Comparison of ENCODE assay signal across 20 mouse cellular contexts in genomic region chr13:40852791-40853190, GRCm38 (mm10). TPM values are rescaled to one million over a fixed set of nuclear protein-coding genes. Genes with fewer than 3 reads are reported as not detected.
DNase-seq lines count a peak whose midpoint lies in the region; TF ChIP-seq lines count a peak whose summit lies in the region.
"Had no signal": no experiment of that assay in that cellular context is flagged by ENCODE, and none has a peak within 500 bp of the region (broad histone marks: within the 10 kb centered on the region; RNA-seq: fewer than 3 reads in every experiment).

No protein-coding gene starts in this region.

- TF ChIP-seq EP300 in ES-Bruce4 (IDR thresholded peaks at IDR 0.05; ENCODE audit: insufficient read depth, low read depth, low read length): no peak

- peak overlapping the region; percentile 84 for H3K27ac ChIP-seq in ES-Bruce4 (ENCODE audit: insufficient read depth, low read length)
- H3K27ac ChIP-seq: embryonic facial prominence, embryonic 10.5 days; embryonic facial prominence, embryonic 12.5 days; forebrain, embryonic 13.5 days; forebrain, embryonic 15.5 days had no signal

- DNase-seq in kidney, adult 11 months: peak; percentile 45
- no peak for DNase-seq in kidney, postnatal 10 days
- peak; percentile 73 for DNase-seq in kidney, adult 9 months
- no peak for DNase-seq in kidney, adult 18-20 months
- DNase-seq in lung, postnatal 25 days (ENCODE audit: low spot score): no peak
- DNase-seq: adrenal gland, adult 2 months; adrenal gland, postnatal 10 days; adrenal gland, postnatal 25 days; cerebellum, adult 11 months; cerebellum, adult 18-20 months; cerebellum, adult 8-10 months; cerebellum, adult 9-11 months; cerebellum, postnatal 14 days; cerebellum, postnatal 36 days; forebrain, postnatal 0 days had no signal

- no peak for TF ChIP-seq POLR2A in ES-Bruce4 (IDR thresholded peaks at IDR 0.05; ENCODE audit: insufficient read depth, low read length)

- H3K36me3 ChIP-seq in ES-Bruce4 (ENCODE audit: control insufficient read depth, insufficient read depth, low read length, poor library complexity, severe bottlenecking): no peaks in the 10 kb centered on the region
- H3K36me3 ChIP-seq: embryonic facial prominence, embryonic 10.5 days; embryonic facial prominence, embryonic 12.5 days; forebrain, embryonic 15.5 days had no signal

- peaks cover 5% of the 10 kb centered on the region for H3K4me1 ChIP-seq in ES-Bruce4 (ENCODE audit: control insufficient read depth, insufficient read depth, low read length)
- H3K4me1 ChIP-seq: embryonic facial prominence, embryonic 12.5 days had no signal

- H3K4me3 ChIP-seq in ES-Bruce4 (ENCODE audit: low read depth, low read length): no peak overlapping the region
- H3K4me3 ChIP-seq: embryonic facial prominence, embryonic 10.5 days; embryonic facial prominence, embryonic 12.5 days; forebrain, embryonic 13.5 days; forebrain, embryonic 15.5 days had no signal

- H3K9me3 ChIP-seq in ES-Bruce4 (replicated peaks; ENCODE audit: control insufficient read depth, insufficient read depth, low read length, poor library complexity, severe bottlenecking): no peaks in the 10 kb centered on the region
- H3K9me3 ChIP-seq: embryonic facial prominence, embryonic 10.5 days; embryonic facial prominence, embryonic 12.5 days; forebrain, embryonic 13.5 days; forebrain, embryonic 15.5 days had no signal

- H3K27me3 ChIP-seq in ES-Bruce4 (ENCODE audit: control insufficient read depth, insufficient read depth, low read length, poor library complexity, severe bottlenecking): no peaks in the 10 kb centered on the region
- H3K27me3 ChIP-seq: embryonic facial prominence, embryonic 12.5 days; forebrain, embryonic 13.5 days; forebrain, embryonic 15.5 days had no signal

- H3K9ac ChIP-seq in ES-Bruce4 (ENCODE audit: low read depth, poor library complexity, severe bottlenecking): peak overlapping the region; percentile 97
- H3K9ac ChIP-seq: embryonic facial prominence, embryonic 12.5 days; forebrain, embryonic 13.5 days; forebrain, embryonic 15.5 days; forebrain, postnatal 0 days had no signal

- TF ChIP-seq CTCF in ES-Bruce4 (IDR thresholded peaks at IDR 0.05; ENCODE audit: low read depth, low read length): no peak

RNA-seq across cellular contexts. Expression of gene Gcnt2, which starts 6.8 kb away (rescaled TPM):
- 55.5 and 57.5 TPM in 2 replicates for polyA plus RNA-seq in ES-Bruce4 (2011; ENCODE audit: insufficient read depth, insufficient read length, low read depth, missing spikeins)

Comparison
In these comparisons a context has a peak if more than half of its experiments do, and no peak if none do; other contexts are left out.
1. DNase-seq: peak in kidney, adult 11 months (single experiment) and kidney, adult 9 months (single experiment); none in kidney, postnatal 10 days (single experiment), kidney, adult 18-20 months (single experiment) and lung, postnatal 25 days (single experiment).